Mouse (Mus musculus) liver (tissue): ENCODE results near the gene Ebf1.

Experiments
- DNase-seq: peaks from one replicate; pipeline ENCODE4 v3.0.0-alpha.2; 2020; ENCODE audit warnings: mixed read lengths

The Ebf1 gene

DNA sequence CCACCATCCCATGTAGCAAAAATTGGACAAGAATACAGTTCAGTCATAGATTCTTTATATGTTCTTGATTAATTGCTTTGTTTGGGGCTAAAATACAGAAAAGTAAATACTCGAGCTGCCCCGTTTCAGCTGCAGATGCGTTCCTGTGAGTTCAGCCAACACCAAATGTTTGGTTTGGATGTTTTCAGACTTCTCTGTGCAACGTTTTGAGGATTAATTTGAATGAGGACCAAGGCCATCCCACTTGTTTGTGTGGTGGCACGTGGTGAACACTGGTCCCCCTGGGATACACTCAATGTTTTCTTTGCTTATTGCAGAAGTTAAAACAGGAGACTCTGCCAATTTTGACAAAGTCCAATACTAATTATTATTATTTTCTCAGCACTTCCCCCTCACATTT is 289.3 kb downstream of the Ebf1 start:
- DNase-seq = no peak

DNA sequence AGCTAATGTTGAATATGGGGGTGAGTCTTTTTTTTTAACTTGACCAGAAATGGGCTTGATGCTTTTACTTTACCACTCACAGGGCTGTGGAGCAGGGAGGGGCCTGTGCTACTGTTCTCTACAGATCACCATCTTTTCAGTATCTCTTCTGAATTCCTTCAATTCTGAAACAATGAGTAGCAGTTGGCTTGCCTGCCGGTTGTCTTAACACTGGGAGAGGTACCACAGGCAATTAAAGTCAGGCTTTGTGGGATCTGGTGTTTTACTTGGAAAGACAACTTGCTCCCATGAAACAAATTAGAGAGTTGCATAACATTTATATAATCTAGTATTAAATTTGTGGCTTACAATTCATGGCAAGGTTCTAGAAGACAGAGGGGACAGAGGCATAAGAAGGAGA is 294.6 kb downstream of the Ebf1 start:
- DNase-seq = no peak

- DNase-seq = no peak
Measured at GRCm38 (mm10) chr11:44913806-44914205, 296.7 kb downstream of the Ebf1 start.

DNA sequence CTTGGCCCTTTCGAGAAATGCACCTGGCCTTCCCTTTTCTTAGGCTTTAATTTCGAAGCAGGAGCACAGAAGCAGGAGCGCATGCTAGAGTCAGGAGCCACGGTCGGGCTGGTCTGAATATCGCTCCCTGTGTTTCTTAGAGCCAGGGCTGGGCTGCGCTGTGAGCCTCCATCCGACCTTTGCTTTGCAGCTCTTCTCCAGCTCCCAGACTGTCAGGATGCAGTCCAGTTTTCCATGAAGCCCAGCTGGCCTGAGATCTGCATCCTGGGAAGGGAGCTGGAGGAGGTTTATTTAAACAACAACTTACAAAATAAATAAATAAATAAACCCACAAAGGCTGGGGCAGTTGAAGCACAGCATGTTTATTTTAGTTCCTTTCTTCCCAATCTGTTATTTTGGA is 299.9 kb downstream of the Ebf1 start:
- no peak for DNase-seq

DNA sequence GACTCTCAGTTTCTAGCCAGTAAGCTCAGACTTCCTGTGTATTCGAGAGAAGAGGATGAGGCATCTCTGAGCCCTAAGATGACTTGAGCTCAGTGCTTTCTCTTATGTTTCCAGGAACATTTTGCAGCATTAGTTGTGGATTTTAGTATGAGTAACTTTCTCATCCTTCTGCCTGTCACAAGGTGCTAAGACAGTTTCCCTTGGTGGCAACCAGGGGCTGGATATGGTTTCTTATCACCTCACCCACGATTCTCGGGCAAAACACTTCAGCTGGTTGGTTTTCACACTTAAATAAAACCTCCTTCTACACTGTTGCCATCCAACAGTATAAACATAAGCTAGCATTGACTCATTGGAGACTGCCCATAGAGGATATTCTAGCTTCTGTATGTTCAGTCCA is 306.0 kb downstream of the Ebf1 start:
- no peak for DNase-seq

DNA sequence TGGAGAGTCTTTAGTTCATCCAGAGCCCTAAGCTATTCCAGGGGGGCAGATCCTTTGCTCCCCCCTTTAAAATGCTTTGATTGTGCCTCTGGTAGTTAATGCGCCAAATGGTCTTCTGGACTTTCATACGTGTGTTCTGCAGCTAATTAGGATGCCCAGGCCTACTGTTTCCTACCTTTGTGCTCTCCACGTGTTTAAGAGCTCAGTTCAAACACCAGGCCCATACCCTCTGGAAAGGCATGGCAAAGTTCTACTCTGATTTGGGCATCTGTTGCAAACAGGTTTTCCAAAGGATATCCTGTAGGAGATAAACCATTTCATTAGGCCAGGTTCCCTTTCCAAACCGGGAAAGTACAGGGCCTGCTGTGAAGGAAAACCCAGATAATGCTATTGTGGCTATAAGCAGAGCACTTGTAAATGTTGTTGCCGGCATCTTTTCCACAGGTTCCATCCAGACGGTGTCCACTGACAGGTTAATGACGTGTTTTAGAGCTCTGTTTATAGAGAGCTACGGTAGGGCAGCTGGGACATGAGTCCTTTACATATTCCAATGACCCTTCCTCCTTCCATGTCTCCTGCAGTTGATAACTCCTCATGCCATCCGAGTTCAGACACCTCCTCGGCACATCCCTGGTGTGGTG is 306.9 kb downstream of the Ebf1 start:
- DNase-seq = no peak

GRCm38 (mm10) chr11:44924896-44925295 is 307.8 kb downstream of the Ebf1 start:
- no peak for DNase-seq

- DNase-seq = no peak
Measured at GRCm38 (mm10) chr11:44925806-44926525, 308.8 kb downstream of the Ebf1 start.

DNA sequence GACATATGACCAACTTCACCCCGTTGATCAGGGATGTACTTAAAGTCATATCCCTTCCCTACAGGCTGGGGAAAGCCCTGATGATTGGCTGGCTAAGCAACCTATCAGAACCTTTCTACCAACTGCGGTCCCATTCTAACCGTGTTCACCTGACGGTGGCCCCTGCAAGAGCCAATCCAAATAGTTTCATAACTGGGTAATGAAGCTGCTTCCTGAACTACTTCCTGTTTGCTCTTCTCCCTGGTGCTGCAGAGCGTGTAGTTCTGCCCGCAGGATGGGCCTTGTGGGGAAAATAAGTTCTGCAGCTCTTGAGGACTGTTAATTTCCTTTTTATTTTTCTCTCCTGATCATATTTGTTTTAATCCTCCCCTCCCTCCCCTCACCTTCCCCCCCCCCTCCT is 311.3 kb downstream of the Ebf1 start:
- DNase-seq = no peak

DNA sequence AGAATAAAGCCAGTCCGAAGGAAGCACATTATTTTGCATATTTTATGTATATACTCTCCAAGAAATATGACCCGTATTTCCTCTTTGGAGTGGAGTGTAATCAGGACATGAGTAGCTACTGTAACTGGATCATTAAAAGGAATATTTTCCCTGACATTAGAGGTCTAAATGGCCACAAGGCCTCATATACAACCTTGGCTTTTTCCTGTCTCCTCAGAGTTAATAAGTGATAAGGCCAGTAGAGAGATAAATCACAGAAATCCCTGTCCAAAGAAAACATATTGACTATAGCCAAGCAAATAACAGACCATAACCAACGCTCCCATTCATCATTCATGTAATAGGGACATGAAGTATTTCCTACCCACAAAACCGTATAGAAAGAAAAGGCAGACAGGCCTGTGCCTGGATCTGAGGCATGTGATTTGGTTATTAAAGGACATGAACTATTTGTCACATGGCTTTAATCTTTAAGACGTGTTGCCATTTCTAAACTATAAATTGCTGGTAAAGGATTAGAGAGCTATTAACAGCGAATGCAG is 315.9 kb downstream of the Ebf1 start:
- DNase-seq = no peak

- DNase-seq = no peak
Measured at GRCm38 (mm10) chr11:44943781-44944180, 326.7 kb downstream of the Ebf1 start.

GRCm38 (mm10) chr11:44944401-44944800 is 327.3 kb downstream of the Ebf1 start:
- no peak for DNase-seq

DNA sequence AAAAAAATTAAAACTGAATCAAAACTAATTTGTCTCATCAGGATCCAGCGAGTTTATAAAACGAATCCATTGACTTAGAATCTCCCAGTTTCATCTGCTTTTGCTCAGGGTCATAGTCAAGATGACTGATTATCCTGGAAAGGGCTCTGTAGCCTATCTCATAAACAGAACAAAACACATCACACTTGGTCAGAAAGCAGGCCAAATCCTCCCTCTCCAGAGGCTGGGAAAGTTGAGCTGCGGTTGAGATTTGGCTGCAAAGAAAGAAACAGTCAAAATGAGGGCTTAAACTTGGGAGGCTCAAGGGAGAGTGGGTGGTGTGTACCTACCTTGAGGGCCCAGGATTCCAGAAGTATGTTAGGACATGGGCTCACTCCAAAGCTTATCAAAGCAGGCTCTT is 329.5 kb downstream of the Ebf1 start:
- DNase-seq = no peak

DNA sequence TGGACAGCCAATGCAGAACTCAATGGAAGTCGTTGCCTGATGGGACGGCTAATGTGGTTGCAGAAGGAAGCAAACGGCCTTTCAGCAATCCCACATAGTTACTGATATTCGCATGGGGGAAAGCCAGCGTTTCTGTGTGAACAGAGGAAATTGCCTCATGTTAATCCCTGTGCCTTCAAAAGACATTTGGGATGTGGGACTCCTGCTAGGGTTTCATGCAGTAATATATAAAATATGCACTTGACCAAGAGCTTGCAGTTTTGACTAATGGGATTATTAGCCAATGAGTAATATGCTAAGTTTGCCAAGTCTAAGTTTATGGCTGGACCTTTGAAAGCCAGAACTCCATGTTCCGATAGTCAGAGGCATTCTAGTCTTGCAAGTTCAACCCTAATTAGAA is 331.4 kb downstream of the Ebf1 start:
- no peak for DNase-seq

GRCm38 (mm10) chr11:44949140-44949539 is 332.0 kb downstream of the Ebf1 start:
- no peak for DNase-seq

DNA sequence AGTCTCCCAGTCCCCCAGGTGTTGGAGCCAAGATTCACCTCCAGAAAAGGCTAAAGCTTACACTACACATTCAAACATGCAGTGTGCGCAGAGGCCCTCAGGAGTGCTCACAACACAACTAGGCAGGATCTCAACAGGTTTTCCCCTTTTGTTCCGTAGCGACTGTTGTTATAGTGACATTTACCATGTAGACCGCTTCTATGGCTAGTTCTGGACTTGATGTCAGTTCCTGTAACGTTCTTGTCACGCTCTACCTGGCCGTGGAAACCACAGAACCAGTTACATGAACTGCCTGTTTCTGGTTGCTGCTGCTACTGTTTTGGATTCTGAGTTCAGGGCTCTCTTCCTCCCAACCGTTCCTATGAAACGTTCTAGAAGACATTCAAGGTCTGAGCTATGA is 333.2 kb downstream of the Ebf1 start:
- no peak for DNase-seq

GRCm38 (mm10) chr11:44951506-44951905 is 334.4 kb downstream of the Ebf1 start:
- no peak for DNase-seq

DNA sequence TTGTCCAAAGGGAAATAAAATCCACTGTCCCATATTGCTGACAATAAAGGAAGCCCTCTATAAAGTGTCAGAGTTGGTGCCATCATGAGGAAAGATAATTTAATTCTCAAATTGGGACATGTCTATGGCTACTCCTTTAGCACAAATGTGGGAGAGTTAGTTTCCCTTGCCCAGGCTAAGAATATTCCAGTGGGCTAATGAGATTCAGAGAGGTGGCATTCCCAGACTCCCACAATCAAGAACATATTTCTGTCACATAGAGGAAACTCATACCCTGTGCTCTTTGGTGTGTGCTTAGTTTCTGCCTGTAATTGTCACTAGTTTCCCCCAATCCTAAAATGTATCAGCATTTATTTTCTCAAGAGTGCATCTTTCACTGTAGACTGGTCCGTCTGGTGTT is 336.2 kb downstream of the Ebf1 start:
- DNase-seq = no peak

DNA sequence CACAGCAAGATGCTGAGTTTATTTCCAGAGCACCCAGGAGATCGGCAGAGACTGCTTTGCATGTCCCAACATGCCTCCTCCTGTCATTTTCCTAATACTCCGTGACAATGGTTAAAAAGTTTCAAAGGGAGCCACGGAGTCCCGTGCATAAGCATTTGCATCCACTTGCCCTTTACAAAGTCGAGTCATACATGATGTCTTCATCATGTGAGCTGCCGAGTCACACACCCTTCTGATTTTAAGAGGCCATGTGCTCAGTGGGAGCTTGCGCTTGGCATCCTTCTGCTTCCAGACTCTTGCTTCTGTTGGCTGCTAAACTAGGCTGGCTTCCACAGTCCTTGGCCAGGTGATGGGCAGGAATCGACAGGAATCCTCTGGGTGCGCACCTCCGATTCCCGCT is 336.7 kb downstream of the Ebf1 start:
- no peak for DNase-seq

- no peak for DNase-seq
Measured at GRCm38 (mm10) chr11:44954362-44954761, 337.2 kb downstream of the Ebf1 start.

DNA sequence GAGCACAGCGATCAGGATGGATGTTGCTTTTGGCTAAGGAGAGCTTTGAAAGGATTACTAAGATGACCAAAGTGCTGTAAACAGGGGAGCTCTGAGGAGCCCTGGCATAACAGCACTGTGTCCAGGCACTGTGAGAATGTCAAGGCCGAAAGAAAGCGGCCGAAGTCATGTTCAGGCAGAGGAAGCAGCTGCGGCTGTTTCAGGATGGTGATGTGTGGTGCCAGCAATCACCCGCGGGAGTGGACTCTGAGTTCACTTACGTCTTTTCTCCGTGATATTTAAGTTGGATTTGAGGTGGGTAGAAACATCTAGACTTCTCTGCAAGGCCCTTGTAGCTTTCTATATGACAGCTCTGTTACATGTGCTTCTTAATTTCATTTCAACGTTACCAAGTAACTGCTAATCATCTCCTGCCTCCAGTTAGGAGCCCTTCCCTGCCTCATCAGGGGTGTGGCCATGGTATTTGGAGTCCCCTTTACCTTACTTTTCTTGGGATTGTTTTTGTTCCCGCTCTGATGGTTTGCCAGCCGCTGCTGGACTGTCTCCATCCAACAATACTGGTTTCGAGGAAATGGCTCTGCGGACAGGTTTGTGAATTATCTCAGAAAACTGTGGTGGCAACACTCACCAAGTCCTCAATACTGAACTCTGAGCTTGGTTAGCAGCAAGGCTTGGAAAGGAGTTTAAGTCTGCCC is 345.8 kb downstream of the Ebf1 start:
- DNase-seq = no peak

DNA sequence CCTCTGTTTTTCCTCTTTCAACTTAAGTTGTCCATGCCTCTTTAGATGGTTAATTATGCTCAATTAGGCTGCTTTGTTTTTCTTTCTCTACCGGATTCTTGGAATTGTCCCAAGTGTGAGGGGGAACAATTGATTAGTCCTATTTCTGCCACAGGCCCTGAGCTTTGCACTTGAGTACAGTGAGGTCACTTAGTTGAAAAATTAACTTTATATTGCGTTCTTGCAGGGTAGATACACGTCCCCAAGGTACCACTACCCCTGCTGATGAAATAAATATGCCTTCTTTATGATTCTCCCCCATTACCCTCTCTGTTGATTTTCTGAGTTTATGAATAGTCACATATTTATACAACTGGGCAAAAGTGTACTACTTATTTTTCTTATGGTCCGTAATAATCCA is 351.9 kb downstream of the Ebf1 start:
- no peak for DNase-seq

DNA sequence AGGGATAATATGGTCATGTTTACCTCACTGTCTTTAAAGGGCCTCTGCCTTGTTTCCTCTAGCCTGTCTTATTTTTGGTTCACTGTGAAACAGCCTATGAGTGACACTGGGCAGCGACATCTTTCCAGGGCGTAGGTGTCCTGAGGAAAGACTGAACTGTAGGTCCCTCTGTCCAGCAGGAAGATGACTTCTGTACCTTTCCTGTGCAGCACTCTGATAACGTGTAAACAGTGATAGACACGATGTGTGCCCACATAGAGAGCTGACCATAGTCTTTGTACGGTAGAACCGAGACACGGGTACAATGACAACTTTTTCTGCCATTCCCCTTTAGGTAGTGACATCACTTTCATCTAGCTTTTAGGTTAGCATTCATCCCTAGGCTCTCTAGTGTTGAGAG is 357.2 kb downstream of the Ebf1 start:
- DNase-seq = no peak

DNA sequence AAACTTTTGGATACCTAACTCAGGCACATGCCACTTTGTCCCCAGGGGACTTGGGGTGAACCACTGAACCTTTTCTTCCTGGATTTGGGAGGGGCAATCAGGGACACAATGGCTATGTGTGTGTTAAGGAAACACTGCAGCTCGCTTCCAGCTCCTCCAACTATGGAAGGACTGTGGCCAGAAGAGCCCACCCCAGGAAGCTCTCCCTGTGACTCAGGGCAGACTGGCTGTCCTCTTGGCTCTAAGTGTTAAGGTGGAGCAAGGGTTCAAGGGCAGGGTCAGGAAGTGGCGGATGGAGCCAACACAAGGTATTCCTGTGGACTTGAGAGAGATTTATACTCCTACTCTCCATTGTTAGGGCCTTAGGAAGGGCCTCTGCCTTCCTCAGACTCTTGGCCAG is 358.0 kb downstream of the Ebf1 start:
- DNase-seq = no peak
